Mouse (Mus musculus): ENCODE data around the gene Il17d. TPM values are rescaled to one million over a fixed set of nuclear protein-coding genes. Genes with fewer than 3 reads are reported as not detected.

Il17d gene
- not detected for total RNA-seq (2023)

DNA sequence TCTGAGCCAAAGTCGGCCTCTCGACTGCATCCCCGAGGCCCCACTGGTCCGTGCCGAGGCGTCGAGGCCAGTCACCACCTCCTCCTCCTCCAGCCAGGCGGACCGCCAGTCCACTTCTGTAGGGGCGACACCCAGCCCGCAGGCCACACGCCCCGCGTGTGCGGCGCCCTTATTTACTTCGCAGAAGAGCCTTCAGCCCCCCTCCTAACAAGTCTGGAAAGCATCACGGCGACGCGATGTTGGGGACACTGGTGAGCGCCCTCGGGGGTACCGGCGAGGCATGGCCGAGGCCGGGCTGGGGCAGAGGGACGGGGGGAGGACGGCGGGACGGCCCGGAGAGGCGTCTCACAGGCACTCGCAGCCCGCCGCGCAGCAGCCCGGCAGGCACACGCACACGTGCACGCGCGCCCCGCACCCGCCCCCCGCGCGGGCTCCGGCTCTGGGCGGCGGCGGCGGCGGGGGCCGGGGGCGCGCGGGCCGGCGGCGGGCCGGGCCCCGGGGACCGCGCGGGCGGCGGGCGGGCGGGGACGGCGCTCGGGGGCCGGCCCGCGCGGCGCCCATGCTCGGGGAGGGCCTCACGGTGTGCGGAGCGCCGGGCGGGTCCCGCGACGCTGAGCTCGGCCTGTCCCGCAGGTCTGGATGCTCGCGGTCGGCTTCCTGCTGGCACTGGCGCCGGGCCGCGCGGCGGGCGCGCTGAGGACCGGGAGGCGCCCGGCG lies at the start of gene Il17d:
Il17d (plus strand) TSS at position 107 of the 717 bp plus-strand sequence.

DNA sequence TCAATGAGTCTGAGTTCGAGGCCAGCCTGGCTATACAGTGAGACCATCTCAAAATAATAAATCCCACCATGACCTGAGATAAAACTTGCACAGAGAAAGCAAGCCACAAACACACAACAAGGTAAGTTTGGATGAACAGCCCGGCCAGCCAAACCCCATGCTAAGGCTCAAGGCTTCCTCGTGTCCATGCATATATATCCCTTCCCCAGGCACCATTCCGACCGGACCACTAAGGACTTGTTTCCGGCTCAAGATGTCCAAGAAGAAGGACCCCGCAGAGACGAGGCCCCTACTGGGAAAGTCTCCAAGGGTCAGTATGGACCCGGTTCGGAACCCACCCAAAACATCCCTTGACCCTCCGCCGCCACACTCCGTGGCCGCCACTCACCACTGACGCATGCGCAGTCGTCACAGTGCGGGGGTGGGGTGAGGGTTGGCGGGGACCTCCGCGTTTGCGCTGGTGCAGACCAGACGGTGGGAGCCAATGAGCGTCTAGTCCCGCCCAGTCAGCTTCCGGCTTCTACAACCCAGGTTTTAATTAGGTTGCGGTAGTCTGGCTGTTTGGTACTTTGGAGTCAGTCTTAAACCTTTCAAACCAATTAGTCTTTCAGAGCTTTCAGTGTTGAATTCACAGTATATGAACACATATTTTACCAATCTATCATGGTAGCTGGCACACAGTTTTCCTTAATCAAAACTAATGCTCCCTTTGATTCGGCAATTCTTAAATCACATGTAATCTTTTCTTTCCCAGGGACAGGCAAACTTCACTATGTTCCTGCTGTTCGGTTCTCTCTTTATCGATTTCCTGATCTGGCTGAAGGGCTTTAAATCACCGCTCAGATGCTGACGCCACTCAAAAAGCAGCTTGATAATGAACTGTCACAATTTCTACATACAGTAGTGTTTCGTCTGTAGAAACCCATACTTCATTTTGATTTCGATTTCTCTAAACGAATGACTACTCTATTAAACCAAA lies 46.9 kb downstream of the Il17d start, which contains the start of gene Eef1akmt1:
Eef1akmt1 (minus strand) TSS at position 458 of the 979 bp plus-strand sequence.

Other genes with a start within 250 kb of the Il17d start
- gene Cryl1, start 126.2 kb upstream of the Il17d start, total RNA-seq (2023), result 10.5 TPM
- 6.9 TPM for gene Ift88, start 100.7 kb upstream of the Il17d start, total RNA-seq (2023)
- 13.1 TPM for gene Eef1akmt1, start 46.8 kb downstream of the Il17d start, total RNA-seq (2023)
- 38.6 TPM for gene Xpo4, start 140.7 kb downstream of the Il17d start, total RNA-seq (2023)
- not detected for gene Gm49361, start 221.3 kb downstream of the Il17d start, total RNA-seq (2023)
- 47.0 TPM for gene Lats2, start 233.6 kb downstream of the Il17d start, total RNA-seq (2023)

Data from CD8-positive naive resting alpha-beta T cell, adult 57 days (primary cell).